Mouse (Mus musculus): Measurements from ENCODE around the gene Ep300. TPM values are rescaled to one million over a fixed set of nuclear protein-coding genes. Genes with fewer than 3 reads are reported as not detected.

Ep300 gene
- 21.1 and 24.0 TPM in 2 replicates for polyA plus RNA-seq (2014; fragmentation: Nextera tagmentation; extraction: Ambion mirVana)

DNA sequence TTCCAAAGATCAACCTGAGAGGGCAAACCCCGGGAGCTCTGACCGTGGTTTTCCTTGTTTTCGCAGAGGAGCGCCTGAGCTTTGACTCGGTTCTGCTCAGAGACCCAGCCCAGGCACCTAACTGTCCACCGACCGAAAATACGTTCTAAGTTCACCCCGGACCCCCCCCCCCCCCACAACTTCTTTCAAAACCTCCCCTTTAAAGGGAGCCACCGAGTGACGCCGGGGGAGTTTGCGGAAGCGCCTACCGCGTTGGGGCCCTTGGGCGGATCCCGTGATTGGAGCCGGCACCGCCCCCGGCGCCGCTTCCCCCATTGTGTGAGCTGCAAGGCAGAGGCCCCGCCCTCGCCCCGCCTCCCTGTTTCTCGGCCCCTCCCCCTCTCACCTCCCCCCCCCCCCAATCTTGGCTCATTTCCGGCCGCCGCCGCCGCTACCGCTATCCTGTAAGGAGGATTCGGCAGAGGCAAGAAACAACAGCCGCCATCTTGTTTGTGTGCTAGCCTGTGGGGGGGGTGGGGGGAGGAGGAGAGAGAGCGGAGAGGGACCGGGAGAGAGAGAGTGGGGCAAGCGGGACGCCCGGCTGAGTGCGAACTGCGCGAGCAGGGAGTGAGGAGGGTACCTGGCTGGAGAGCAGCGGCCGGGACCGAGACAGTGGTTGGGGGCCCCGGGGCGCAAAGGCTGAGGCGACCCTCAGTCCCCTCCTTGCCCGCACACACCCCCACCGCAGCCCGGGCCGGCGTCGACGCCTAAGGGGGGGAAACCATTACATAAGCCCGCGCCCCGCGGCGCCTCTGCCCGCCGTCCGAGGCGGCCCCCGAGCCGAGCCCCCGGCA is at the start of gene Ep300:
TSS of gene Ep300 (plus strand) at position 439 of the 833 bp plus-strand sequence.
- peak within 1 kb of the TSS; percentile 97 for H3K4me2 ChIP-seq (ENCODE audit: low read length)
- ATAC-seq (replicated peaks; ENCODE audit: low FRiP score, low TSS enrichment, low read depth) (peak; percentile 94), DNase-seq (ENCODE audit: low spot score) (peak; percentile 94)
- H3K4me1 ChIP-seq (replicated peaks; ENCODE audit: control insufficient read depth, insufficient read depth, low read length): peaks cover 14% of the 10 kb centered on the region
- H3K36me3 ChIP-seq (ENCODE audit: control insufficient read depth, insufficient read depth, low read length): peaks cover 8% of the 10 kb centered on the region
- peak within 1 kb of the TSS; percentile 100 for H3K9ac ChIP-seq (ENCODE audit: low read length)
- H3K4me3 ChIP-seq (ENCODE audit: low read depth, low read length): peak within 1 kb of the TSS; percentile 98
- peak within 1 kb of the TSS; percentile 100 for H3K27ac ChIP-seq (ENCODE audit: low read depth)
- WGBS: under 1% methylated on average over 58 of the region's 68 CpGs
- no peaks in the 10 kb centered on the region for H3K9me3 ChIP-seq (ENCODE audit: control insufficient read depth, low read length)
- H3K27me3 ChIP-seq (replicated peaks; ENCODE audit: control insufficient read depth, insufficient read depth, low read length): no peaks in the 10 kb centered on the region

DNA sequence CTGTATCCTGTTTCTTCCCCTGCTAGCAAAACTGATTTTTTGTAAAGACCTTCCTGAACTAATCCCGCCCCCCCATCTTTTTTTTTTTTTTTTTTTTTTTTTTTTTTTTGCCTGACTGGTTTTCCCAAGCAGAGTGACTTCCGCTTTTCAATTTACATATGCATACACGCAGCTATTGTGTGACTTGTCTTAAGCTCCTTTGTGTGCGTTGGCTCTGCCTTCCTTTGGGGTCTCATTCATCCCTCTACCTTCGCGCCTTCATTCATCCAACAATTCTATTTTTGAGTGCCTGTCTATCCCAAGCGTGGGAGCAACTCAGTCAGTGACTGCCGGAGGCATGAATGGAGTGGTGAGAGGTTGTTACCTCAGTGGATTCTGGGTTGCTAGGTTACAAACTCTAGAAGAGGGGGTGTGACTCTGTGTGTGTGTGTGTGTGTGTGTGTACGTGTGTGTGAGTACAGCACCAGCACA is 49.2 kb upstream of the Ep300 start:
- Histone ChIP-seq H3K4me2 (ENCODE audit: low read length) (no peak overlapping the region), H3K4me1 (replicated peaks; ENCODE audit: control insufficient read depth, insufficient read depth, low read length) (no peaks in the 10 kb centered on the region), H3K9me3 (ENCODE audit: control insufficient read depth, low read length) (no peaks in the 10 kb centered on the region), H3K27me3 (replicated peaks; ENCODE audit: control insufficient read depth, insufficient read depth, low read length) (no peaks in the 10 kb centered on the region), H3K4me3 (ENCODE audit: low read depth, low read length) (no peak overlapping the region), H3K36me3 (ENCODE audit: control insufficient read depth, insufficient read depth, low read length) (no peaks in the 10 kb centered on the region), H3K9ac (ENCODE audit: low read length) (no peak overlapping the region), H3K27ac (ENCODE audit: low read depth) (no peak overlapping the region)
- DNase-seq (ENCODE audit: low spot score): no peak
- 55% methylated on average over 9 of the region's 9 CpGs for WGBS
- ATAC-seq (replicated peaks; ENCODE audit: low FRiP score, low TSS enrichment, low read depth): no peak

DNA sequence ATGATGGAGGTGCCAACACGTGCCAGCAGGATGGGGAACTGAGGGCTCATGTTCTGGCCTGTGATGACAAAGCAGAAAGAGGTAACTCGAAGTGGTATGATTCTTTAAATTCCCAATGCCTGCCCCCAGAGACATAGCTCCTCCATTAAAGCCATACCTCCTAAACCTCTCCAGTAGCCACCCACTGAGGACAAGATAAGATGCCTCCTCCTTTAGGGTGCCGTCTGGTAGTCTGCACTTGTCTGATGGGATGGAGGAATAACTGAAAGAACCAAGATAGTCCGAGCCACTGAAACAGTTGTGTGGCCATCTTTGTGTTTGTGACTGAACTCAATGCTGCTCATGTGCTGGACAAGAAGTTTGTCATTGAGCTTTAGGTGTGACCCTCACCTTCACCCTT is 47.0 kb upstream of the Ep300 start:
- Histone ChIP-seq H3K9ac (ENCODE audit: low read length) (no peak overlapping the region), H3K4me1 (replicated peaks; ENCODE audit: control insufficient read depth, insufficient read depth, low read length) (no peaks in the 10 kb centered on the region)

DNA sequence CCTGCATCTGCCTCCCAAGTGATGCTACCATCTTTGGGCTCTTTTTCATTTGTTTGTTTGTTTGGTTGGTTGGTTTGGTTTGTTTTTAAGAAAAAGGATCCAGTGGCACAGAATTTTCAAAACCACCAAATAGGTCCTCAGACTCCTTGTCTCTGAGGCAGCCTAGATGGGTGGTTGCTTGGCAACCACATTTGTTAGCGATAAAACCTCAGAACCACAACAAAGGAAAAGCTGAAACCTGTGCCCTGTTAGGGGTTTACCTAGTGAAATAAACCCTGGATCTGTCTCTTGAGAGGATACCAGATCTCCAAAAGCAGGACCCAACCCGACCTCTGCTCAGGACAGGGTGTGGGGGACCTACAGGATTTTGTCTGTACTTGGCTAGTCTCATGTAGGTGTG is 45.6 kb upstream of the Ep300 start:
- DNase-seq (ENCODE audit: low spot score) (no peak), ATAC-seq (replicated peaks; ENCODE audit: low FRiP score, low TSS enrichment, low read depth) (no peak)
- Histone ChIP-seq H3K9ac (ENCODE audit: low read length) (no peak overlapping the region), H3K9me3 (ENCODE audit: control insufficient read depth, low read length) (no peaks in the 10 kb centered on the region), H3K27me3 (replicated peaks; ENCODE audit: control insufficient read depth, insufficient read depth, low read length) (no peaks in the 10 kb centered on the region), H3K36me3 (ENCODE audit: control insufficient read depth, insufficient read depth, low read length) (no peaks in the 10 kb centered on the region), H3K4me3 (ENCODE audit: low read depth, low read length) (no peak overlapping the region), H3K4me1 (replicated peaks; ENCODE audit: control insufficient read depth, insufficient read depth, low read length) (no peaks in the 10 kb centered on the region), H3K4me2 (ENCODE audit: low read length) (no peak overlapping the region), H3K27ac (ENCODE audit: low read depth) (no peak overlapping the region)
- 82% methylated on average over 2 of the region's 2 CpGs for WGBS

More for the DNA sequence above, 47.0 kb upstream of the Ep300 start:
- no peak overlapping the region for H3K27ac ChIP-seq (ENCODE audit: low read depth)
- no peak overlapping the region for H3K4me3 ChIP-seq (ENCODE audit: low read depth, low read length)
- ATAC-seq (replicated peaks; ENCODE audit: low FRiP score, low TSS enrichment, low read depth) (no peak), DNase-seq (ENCODE audit: low spot score) (no peak)
- 79% methylated on average over 4 of the region's 4 CpGs for WGBS
- H3K36me3 ChIP-seq (ENCODE audit: control insufficient read depth, insufficient read depth, low read length): no peaks in the 10 kb centered on the region
- no peak overlapping the region for H3K4me2 ChIP-seq (ENCODE audit: low read length)
- no peaks in the 10 kb centered on the region for H3K27me3 ChIP-seq (replicated peaks; ENCODE audit: control insufficient read depth, insufficient read depth, low read length)
- H3K9me3 ChIP-seq (ENCODE audit: control insufficient read depth, low read length): no peaks in the 10 kb centered on the region

DNA sequence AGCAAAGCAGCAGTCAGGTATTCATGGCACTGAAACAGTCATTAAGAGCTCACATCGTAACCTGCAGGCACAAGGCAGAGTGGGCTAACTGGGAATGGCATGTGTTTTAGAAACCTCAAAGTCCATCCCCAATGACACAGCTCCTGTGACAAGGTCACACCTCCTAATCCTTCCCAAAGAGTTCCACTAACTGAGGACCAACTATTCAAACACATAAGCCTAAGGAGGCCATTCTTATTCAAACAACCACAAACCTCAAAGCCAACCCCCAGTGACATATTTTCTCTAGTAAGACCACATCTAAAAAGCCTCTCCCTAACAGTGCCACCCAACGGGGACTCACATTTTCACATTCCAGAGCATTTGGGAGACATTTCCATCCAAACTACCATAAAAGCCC is 40.2 kb upstream of the Ep300 start:
- WGBS: 93% methylated on average over 2 of the region's 2 CpGs
- ATAC-seq (replicated peaks; ENCODE audit: low FRiP score, low TSS enrichment, low read depth): no peak

DNA sequence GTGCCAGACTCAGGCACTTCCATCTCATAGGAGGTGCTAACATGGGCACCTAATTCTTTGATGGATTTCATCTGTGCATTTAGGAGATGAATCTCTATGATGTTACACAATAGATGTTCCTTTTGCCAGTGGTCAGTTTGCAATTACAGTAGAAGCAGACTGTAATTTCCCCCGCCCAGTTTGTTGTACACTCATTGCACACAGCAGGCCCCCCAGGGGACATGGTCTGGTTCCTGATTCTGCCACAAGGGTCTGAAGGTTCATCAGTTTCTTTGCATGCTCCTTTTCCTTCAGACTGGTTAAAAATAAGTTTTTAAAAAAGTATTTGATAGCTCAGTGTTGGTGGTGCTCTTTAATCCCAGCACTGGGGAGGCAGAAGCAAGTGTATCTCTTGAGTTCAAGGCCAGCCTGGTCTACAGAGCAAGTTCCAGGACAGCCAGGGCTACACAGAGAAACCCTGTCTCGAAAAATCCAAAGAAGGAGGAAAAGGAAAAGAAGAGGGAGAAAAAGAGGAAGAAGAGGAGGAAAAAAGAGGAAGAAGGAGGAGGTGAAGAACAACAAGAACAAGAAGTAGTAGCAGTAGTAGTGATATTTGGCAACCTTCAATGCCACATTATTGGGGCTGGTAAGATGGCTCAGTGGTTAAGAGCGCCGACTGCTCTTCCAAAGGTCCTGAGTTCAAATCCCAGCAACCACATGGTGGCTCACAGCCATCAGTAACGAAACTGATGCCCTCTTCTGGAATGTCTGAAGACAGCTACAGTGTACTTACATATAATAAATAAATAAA is 39.6 kb upstream of the Ep300 start:
- Histone ChIP-seq H3K27ac (ENCODE audit: low read depth) (no peak overlapping the region), H3K9ac (ENCODE audit: low read length) (no peak overlapping the region), H3K36me3 (ENCODE audit: control insufficient read depth, insufficient read depth, low read length) (no peaks in the 10 kb centered on the region), H3K4me3 (ENCODE audit: low read depth, low read length) (no peak overlapping the region), H3K4me1 (replicated peaks; ENCODE audit: control insufficient read depth, insufficient read depth, low read length) (no peaks in the 10 kb centered on the region), H3K9me3 (ENCODE audit: control insufficient read depth, low read length) (no peaks in the 10 kb centered on the region), H3K4me2 (ENCODE audit: low read length) (no peak overlapping the region), H3K27me3 (replicated peaks; ENCODE audit: control insufficient read depth, insufficient read depth, low read length) (no peaks in the 10 kb centered on the region)
- no peak for DNase-seq (ENCODE audit: low spot score)
- WGBS: 85% methylated on average over 5 of the region's 5 CpGs
- no peak for ATAC-seq (replicated peaks; ENCODE audit: low FRiP score, low TSS enrichment, low read depth)

More for the DNA sequence above, 40.2 kb upstream of the Ep300 start:
- Histone ChIP-seq H3K4me3 (ENCODE audit: low read depth, low read length) (no peak overlapping the region), H3K4me1 (replicated peaks; ENCODE audit: control insufficient read depth, insufficient read depth, low read length) (no peaks in the 10 kb centered on the region), H3K27ac (ENCODE audit: low read depth) (no peak overlapping the region), H3K9ac (ENCODE audit: low read length) (no peak overlapping the region), H3K27me3 (replicated peaks; ENCODE audit: control insufficient read depth, insufficient read depth, low read length) (no peaks in the 10 kb centered on the region), H3K9me3 (ENCODE audit: control insufficient read depth, low read length) (no peaks in the 10 kb centered on the region), H3K4me2 (ENCODE audit: low read length) (no peak overlapping the region), H3K36me3 (ENCODE audit: control insufficient read depth, insufficient read depth, low read length) (no peaks in the 10 kb centered on the region)
- no peak for DNase-seq (ENCODE audit: low spot score)

DNA sequence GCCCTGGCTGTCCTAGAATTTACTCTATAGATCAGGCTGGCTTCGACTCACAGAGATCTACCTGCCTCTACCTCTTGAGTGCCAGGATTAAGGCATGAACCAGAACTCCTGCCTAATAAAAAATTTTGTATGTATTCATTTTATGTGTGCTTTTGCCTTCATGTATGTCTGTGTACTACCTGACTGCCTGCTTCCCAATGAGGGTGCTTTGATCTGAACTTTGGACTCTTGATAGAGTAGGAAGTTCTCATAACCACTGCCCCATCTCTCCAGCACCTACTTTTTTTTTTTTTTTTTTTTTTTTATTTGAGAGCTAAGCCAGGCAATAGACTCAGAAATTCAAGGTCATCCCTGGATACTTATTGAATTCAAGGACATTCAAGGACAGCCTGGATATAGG is 31.7 kb upstream of the Ep300 start:
- Histone ChIP-seq H3K27me3 (replicated peaks; ENCODE audit: control insufficient read depth, insufficient read depth, low read length) (no peaks in the 10 kb centered on the region), H3K4me2 (ENCODE audit: low read length) (no peak overlapping the region), H3K36me3 (ENCODE audit: control insufficient read depth, insufficient read depth, low read length) (no peaks in the 10 kb centered on the region), H3K4me3 (ENCODE audit: low read depth, low read length) (no peak overlapping the region), H3K9ac (ENCODE audit: low read length) (no peak overlapping the region), H3K9me3 (ENCODE audit: control insufficient read depth, low read length) (no peaks in the 10 kb centered on the region), H3K4me1 (replicated peaks; ENCODE audit: control insufficient read depth, insufficient read depth, low read length) (no peaks in the 10 kb centered on the region), H3K27ac (ENCODE audit: low read depth) (no peak overlapping the region)
- DNase-seq (ENCODE audit: low spot score) (no peak), ATAC-seq (replicated peaks; ENCODE audit: low FRiP score, low TSS enrichment, low read depth) (no peak)
- WGBS: 94% methylated on average over 1 of the region's 1 CpGs

DNA sequence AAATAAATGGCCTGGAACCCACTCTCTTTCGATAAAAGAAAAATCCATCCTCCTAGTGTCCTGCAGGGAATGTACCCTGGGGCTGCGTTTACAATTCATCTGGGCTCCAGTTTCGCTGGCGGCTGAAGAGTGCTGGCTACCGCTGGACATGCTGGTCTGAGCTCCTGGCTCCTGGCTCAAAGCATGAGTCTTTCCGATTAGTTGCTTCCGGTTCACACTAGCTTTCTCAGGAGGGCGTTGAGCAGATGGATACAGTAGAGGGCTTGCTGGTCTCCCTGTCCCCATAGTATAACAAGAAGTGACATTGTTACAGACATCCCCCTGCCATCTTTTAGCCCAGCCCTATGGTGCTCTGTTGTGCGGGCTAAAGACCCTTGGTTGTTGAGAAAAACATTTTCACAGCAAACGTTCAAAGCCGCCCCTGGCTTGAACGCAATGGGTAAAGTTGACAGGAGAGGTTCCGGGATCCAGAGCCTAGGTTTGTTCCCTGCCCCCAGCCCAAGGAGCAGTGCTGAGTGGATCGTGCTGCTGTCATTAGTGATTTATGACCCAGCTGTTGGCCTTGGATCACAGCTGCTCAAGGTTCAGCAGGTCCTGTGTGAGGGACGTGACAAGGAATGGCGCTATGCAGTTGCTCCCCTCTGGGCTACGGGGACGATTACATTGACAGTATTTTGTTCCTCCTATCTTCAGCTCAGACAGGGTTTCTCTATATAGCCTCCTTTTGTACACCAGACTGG is 30.4 kb upstream of the Ep300 start:
- Histone ChIP-seq H3K36me3 (ENCODE audit: control insufficient read depth, insufficient read depth, low read length) (no peaks in the 10 kb centered on the region), H3K27me3 (replicated peaks; ENCODE audit: control insufficient read depth, insufficient read depth, low read length) (no peaks in the 10 kb centered on the region), H3K9ac (ENCODE audit: low read length) (no peak overlapping the region), H3K4me1 (replicated peaks; ENCODE audit: control insufficient read depth, insufficient read depth, low read length) (no peaks in the 10 kb centered on the region), H3K4me3 (ENCODE audit: low read depth, low read length) (no peak overlapping the region), H3K9me3 (ENCODE audit: control insufficient read depth, low read length) (no peaks in the 10 kb centered on the region), H3K4me2 (ENCODE audit: low read length) (peak overlapping the region; percentile 30), H3K27ac (ENCODE audit: low read depth) (no peak overlapping the region)
- DNase-seq (ENCODE audit: low spot score) (peak; percentile 69), ATAC-seq (replicated peaks; ENCODE audit: low FRiP score, low TSS enrichment, low read depth) (peak; percentile 86; the same call in 1 of the 2 replicates)
- 31% methylated on average over 18 of the region's 18 CpGs for WGBS

Data from intestine, embryonic 14.5 days (tissue).